Mouse (Mus musculus) kidney, embryonic 15.5 days (tissue): ENCODE results near the gene Atpif1. TPM values are rescaled to one million over a fixed set of nuclear protein-coding genes. Genes with fewer than 3 reads are reported as not detected.
"Not testable (repeated sequence)": the region's sequence is repeated elsewhere in the genome, so short reads cannot be mapped to it uniquely, and the experiment has no call there.

Experiments used
- ATAC-seq: fragments of 200-750 bp; cut with Nextera tagmentation; replicated peaks from 2 replicates; pipeline ENCODE4 v1.8.0; 2017; ENCODE audit warnings: moderate TSS enrichment; ENCODE audit not compliant: low FRiP score
- H3K27ac ChIP-seq: fragments of 300-500 bp; sonication (generic); 2 replicates; pipeline ENCODE4 v1.5.1; 2015; ENCODE audit warnings: mild to moderate bottlenecking, inconsistent platforms
- H3K27me3 ChIP-seq: fragments of 300-500 bp; sonication (generic); 2 replicates; pipeline ENCODE4 v1.6.1; 2015; ENCODE audit warnings: inconsistent platforms
- H3K36me3 ChIP-seq: fragments of 300-500 bp; sonication (generic); 2 replicates; pipeline ENCODE4 v1.6.1; 2015; ENCODE audit warnings: inconsistent platforms
- H3K4me1 ChIP-seq: fragments of 300-500 bp; sonication (generic); 2 replicates; pipeline ENCODE4 v1.6.1; 2015; ENCODE audit warnings: inconsistent platforms
- H3K4me2 ChIP-seq: fragments of 300-500 bp; sonication (generic); 2 replicates; pipeline ENCODE4 v1.6.1; 2015; ENCODE audit warnings: moderate library complexity, mild to moderate bottlenecking, inconsistent platforms
- H3K4me3 ChIP-seq: fragments of 300-500 bp; sonication (generic); replicated peaks from 2 replicates; pipeline ENCODE4 v1.5.1; 2015; ENCODE audit warnings: mild to moderate bottlenecking, inconsistent platforms
- H3K9ac ChIP-seq: fragments of 300-500 bp; sonication (generic); 2 replicates; pipeline ENCODE4 v1.6.1; 2015; ENCODE audit warnings: mild to moderate bottlenecking, inconsistent platforms
- H3K9me3 ChIP-seq: fragments of 300-500 bp; sonication (generic); replicated peaks from 2 replicates; pipeline ENCODE4 v1.6.1; 2016; ENCODE audit warnings: inconsistent platforms
- WGBS: fragments of 180-500 bp; shearing (Covaris S2); methylation state at CpG from one replicate; pipeline ENCODE4 v1.1.7; 2015; ENCODE audit warnings: mixed read lengths; 5-methylcytosine and 5-hydroxymethylcytosine counted together
- polyA plus RNA-seq: library from polyadenylated mRNA; unstranded; fragments of >200 nt; fragmentation: Nextera tagmentation; extraction: Ambion mirVana; gene quantifications from 2 replicates; pipeline ENCODE4 v1.2.1, GENCODE M21; 2015

Atpif1 gene
- polyA plus RNA-seq, 1 experiment from 2014 or later: 1,152 TPM

- Histone ChIP-seq H3K9me3 (no peaks in the 10 kb centered on the region), H3K36me3 (no peaks in the 10 kb centered on the region), H3K4me3 (no peak overlapping the region), H3K4me1 (no peaks in the 10 kb centered on the region), H3K4me2 (no peak overlapping the region), H3K9ac (no peak overlapping the region), H3K27me3 (no peaks in the 10 kb centered on the region), H3K27ac (no peak overlapping the region)
- 73% methylated on average over 4 of the region's 4 CpGs for WGBS
- no peak for ATAC-seq
Observed at GRCm38 (mm10) chr4:132484231-132484630, 49.2 kb downstream of the Atpif1 start.

- 57% methylated on average over 13 of the region's 13 CpGs for WGBS
- Histone ChIP-seq H3K9me3 (no peaks in the 10 kb centered on the region), H3K4me3 (no peak overlapping the region), H3K4me1 (no peaks in the 10 kb centered on the region), H3K27ac (no peak overlapping the region), H3K36me3 (no peaks in the 10 kb centered on the region), H3K4me2 (no peak overlapping the region), H3K9ac (no peak overlapping the region), H3K27me3 (no peaks in the 10 kb centered on the region)
- ATAC-seq: 0 out of 2 replicates have a peak, but pooled peaks have one; percentile 29
Observed at GRCm38 (mm10) chr4:132482956-132483608, 50.4 kb downstream of the Atpif1 start.

- WGBS: 78% methylated on average over 3 of the region's 3 CpGs
- not testable (repeated sequence) for H3K27ac ChIP-seq, ATAC-seq, H3K4me2 ChIP-seq, H3K9ac ChIP-seq, H3K27me3 ChIP-seq, H3K36me3 ChIP-seq, H3K4me1 ChIP-seq, H3K9me3 ChIP-seq, H3K4me3 ChIP-seq
Observed at GRCm38 (mm10) chr4:132482104-132482503, 51.4 kb downstream of the Atpif1 start.

Other genes with a start within 250 kb of the Atpif1 start
- 3.3 and 3.5 TPM in 2 replicates for gene Rab42, start 230.3 kb downstream of the Atpif1 start, polyA plus RNA-seq
- 73.6 and 80.5 TPM in 2 replicates for gene Trnau1ap, start 204.1 kb downstream of the Atpif1 start, polyA plus RNA-seq
- gene Rcc1, start 180.1 kb downstream of the Atpif1 start, polyA plus RNA-seq: 88.9 and 92.7 TPM in 2 replicates
- 25.6 and 27.3 TPM in 2 replicates for gene Phactr4, start 111.2 kb downstream of the Atpif1 start, polyA plus RNA-seq
- gene Med18, start 69.7 kb downstream of the Atpif1 start, polyA plus RNA-seq: 25.2 and 25.6 TPM in 2 replicates
- gene Sesn2, start 23.2 kb downstream of the Atpif1 start, polyA plus RNA-seq: 19.4 and 20.3 TPM in 2 replicates
- 166 and 167 TPM in 2 replicates for gene Dnajc8, start 1.9 kb upstream of the Atpif1 start, polyA plus RNA-seq
- gene Ptafr, start 30.4 kb upstream of the Atpif1 start, polyA plus RNA-seq: 0.62 and 1.1 TPM in 2 replicates
- gene Eya3, start 105.3 kb upstream of the Atpif1 start, polyA plus RNA-seq: 26.2 and 33.4 TPM in 2 replicates
- 4.4 and 7.5 TPM in 2 replicates for gene Xkr8, start 198.9 kb upstream of the Atpif1 start, polyA plus RNA-seq
- gene Smpdl3b, start 223.6 kb upstream of the Atpif1 start, polyA plus RNA-seq: 10.0 and 11.9 TPM in 2 replicates
- 108 and 113 TPM in 2 replicates for gene Rpa2, start 234.7 kb upstream of the Atpif1 start, polyA plus RNA-seq